In the genomic region with DNA sequence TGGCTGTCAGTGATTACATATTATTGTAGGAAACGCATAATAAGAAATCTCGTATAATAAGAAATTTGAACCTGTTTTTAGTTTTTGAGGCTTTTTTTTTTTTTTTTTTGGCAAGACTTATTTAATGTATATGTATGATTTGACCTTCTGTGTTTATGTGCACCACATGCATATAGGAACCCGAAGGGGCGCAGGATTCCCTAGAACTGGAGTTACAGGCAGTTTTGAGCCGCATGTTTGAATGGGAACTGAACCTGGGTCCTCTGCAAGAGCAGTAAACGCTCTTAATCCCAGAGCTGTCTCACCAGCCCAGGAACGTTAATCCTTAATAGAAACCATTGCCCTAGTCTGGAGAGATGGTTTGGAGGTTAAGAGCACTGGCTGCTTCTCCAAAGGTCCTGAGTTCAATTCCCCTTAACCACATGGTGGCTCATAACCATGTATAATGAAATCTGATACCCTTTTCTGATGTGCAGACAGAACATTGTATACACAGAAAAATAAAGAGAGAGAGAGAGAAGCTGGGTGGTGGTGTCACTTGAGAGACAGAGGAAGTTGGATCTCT, we compare ENCODE assay signal across 8 mouse cellular contexts. TPM values are rescaled to one million over a fixed set of nuclear protein-coding genes. Genes with fewer than 3 reads are reported as not detected.
DNase-seq lines count a peak whose midpoint lies in the region; ATAC-seq lines count a peak whose summit lies in the region.

No protein-coding gene starts in this region.

- H3K27me3 ChIP-seq in kidney, embryonic 14.5 days (ENCODE audit: control insufficient read depth, insufficient read depth, low read length): no peaks in the 10 kb centered on the region
- no peaks in the 10 kb centered on the region for H3K27me3 ChIP-seq in hindbrain, embryonic 11.5 days (ENCODE audit: control insufficient read depth, insufficient read depth, low read length)
- no peaks in the 10 kb centered on the region for H3K27me3 ChIP-seq in midbrain, embryonic 16.5 days (ENCODE audit: control insufficient read depth, insufficient read depth, low read depth, low read length)

- ATAC-seq in kidney, embryonic 14.5 days (ENCODE audit: low FRiP score, low TSS enrichment): no peak
- no peak for ATAC-seq in hindbrain, embryonic 11.5 days (ENCODE audit: low FRiP score)
- no peak for ATAC-seq in midbrain, embryonic 16.5 days

- DNase-seq in kidney, adult 8-10 months: no peak
- DNase-seq in MN1 (ENCODE audit: low spot score): peak; percentile 6
- DNase-seq in hindbrain, embryonic 11.5 days (ENCODE audit: low spot score): peak; percentile 18
- DNase-seq in right cerebral cortex, postnatal 4 days: no peak
- DNase-seq in gastrocnemius, postnatal 4 days (ENCODE audit: low spot score in 2 of 2): no peak
- no peak for DNase-seq in right cerebral cortex, postnatal 14 days

- no peaks in the 10 kb centered on the region for H3K9me3 ChIP-seq in kidney, embryonic 14.5 days (ENCODE audit: control insufficient read depth, low read length)
- no peaks in the 10 kb centered on the region for H3K9me3 ChIP-seq in hindbrain, embryonic 11.5 days (ENCODE audit: control insufficient read depth, low read length)
- no peaks in the 10 kb centered on the region for H3K9me3 ChIP-seq in midbrain, embryonic 16.5 days (replicated peaks; ENCODE audit: control insufficient read depth, low read length, poor library complexity, severe bottlenecking)

- peak overlapping the region; percentile 93 for H3K4me3 ChIP-seq in kidney, embryonic 14.5 days (ENCODE audit: low read length)
- H3K4me3 ChIP-seq in hindbrain, embryonic 11.5 days (ENCODE audit: low read depth, low read length): peak overlapping the region; percentile 91
- peak overlapping the region; percentile 91 for H3K4me3 ChIP-seq in midbrain, embryonic 16.5 days (ENCODE audit: low read depth, low read length)

- no peak overlapping the region for H3K27ac ChIP-seq in kidney, embryonic 14.5 days (ENCODE audit: low read depth, low read length)
- no peak overlapping the region for H3K27ac ChIP-seq in hindbrain, embryonic 11.5 days (ENCODE audit: low read depth, low read length)
- H3K27ac ChIP-seq in midbrain, embryonic 16.5 days (ENCODE audit: low read length): no peak overlapping the region

- H3K4me1 ChIP-seq in kidney, embryonic 14.5 days (ENCODE audit: control insufficient read depth, insufficient read depth, low read length): peaks cover 9% of the 10 kb centered on the region; the same call in 1 of the 2 replicates
- H3K4me1 ChIP-seq in hindbrain, embryonic 11.5 days (replicated peaks; ENCODE audit: control insufficient read depth, insufficient read depth, low read length): peaks cover 3% of the 10 kb centered on the region; the same call in 1 of the 2 replicates
- peaks cover 20% of the 10 kb centered on the region for H3K4me1 ChIP-seq in midbrain, embryonic 16.5 days (ENCODE audit: control insufficient read depth, insufficient read depth, low read length)

- peak overlapping the region; percentile 70 for H3K4me2 ChIP-seq in kidney, embryonic 14.5 days (replicated peaks; ENCODE audit: low read depth, low read length)
- H3K4me2 ChIP-seq in hindbrain, embryonic 11.5 days (replicated peaks; ENCODE audit: low read depth, low read length): peak overlapping the region; percentile 67
- H3K4me2 ChIP-seq in midbrain, embryonic 16.5 days (ENCODE audit: low read length): peak overlapping the region; percentile 84

- 8% methylated on average over 7 of the region's 7 CpGs for WGBS in kidney, embryonic 14.5 days
- 9% methylated on average over 7 of the region's 7 CpGs for WGBS in hindbrain, embryonic 11.5 days
- 5% methylated on average over 7 of the region's 7 CpGs for WGBS in midbrain, embryonic 16.5 days

- peak overlapping the region; percentile 89 for H3K9ac ChIP-seq in kidney, embryonic 14.5 days (ENCODE audit: low read depth, low read length)
- peak overlapping the region; percentile 92 for H3K9ac ChIP-seq in hindbrain, embryonic 11.5 days (ENCODE audit: low read depth, low read length)
- H3K9ac ChIP-seq in midbrain, embryonic 16.5 days (ENCODE audit: low read depth, low read length): peak overlapping the region; percentile 91; the same call in 1 of the 2 replicates

- H3K36me3 ChIP-seq in kidney, embryonic 14.5 days (ENCODE audit: control insufficient read depth, insufficient read depth, low read length): peaks cover 2% of the 10 kb centered on the region; the same call in 1 of the 2 replicates
- H3K36me3 ChIP-seq in hindbrain, embryonic 11.5 days (ENCODE audit: control insufficient read depth, insufficient read depth, low read length): no peaks in the 10 kb centered on the region
- no peaks in the 10 kb centered on the region for H3K36me3 ChIP-seq in midbrain, embryonic 16.5 days (ENCODE audit: control insufficient read depth, insufficient read depth, low read length)

RNA-seq across cellular contexts. Expression of a gene that starts 0.4 kb away (rescaled TPM):
- polyA plus RNA-seq in kidney, embryonic 14.5 days (2014; fragmentation: Nextera tagmentation; extraction: Ambion mirVana): 12.0 and 16.1 TPM in 2 replicates
- polyA plus RNA-seq in hindbrain, embryonic 11.5 days (2014; fragmentation: Nextera tagmentation; extraction: Ambion mirVana): 10.8 and 14.3 TPM in 2 replicates
- polyA plus RNA-seq in midbrain, embryonic 16.5 days (2015; fragmentation: Nextera tagmentation; extraction: Ambion mirVana): 1.4 and 1.8 TPM in 2 replicates
- 1 to 10 TPM; 4.8 to 5.3 TPM for total RNA-seq in gastrocnemius, postnatal 4 days (2021)

RNA-seq across cellular contexts. Expression of a gene that starts 0.5 kb away (rescaled TPM):
- 81.3 and 98.0 TPM in 2 replicates for polyA plus RNA-seq in kidney, embryonic 14.5 days (2014; fragmentation: Nextera tagmentation; extraction: Ambion mirVana)
- 90.5 and 90.7 TPM in 2 replicates for polyA plus RNA-seq in hindbrain, embryonic 11.5 days (2014; fragmentation: Nextera tagmentation; extraction: Ambion mirVana)
- 112 and 116 TPM in 2 replicates for polyA plus RNA-seq in midbrain, embryonic 16.5 days (2015; fragmentation: Nextera tagmentation; extraction: Ambion mirVana)
- total RNA-seq in gastrocnemius, postnatal 4 days (2021): 10 to 100 TPM; 50.9 to 54.5 TPM

RNA-seq across cellular contexts. Expression of a gene that starts 30.2 kb away (rescaled TPM):
- 0.73 and 1.6 TPM in 2 replicates for polyA plus RNA-seq in kidney, embryonic 14.5 days (2014; fragmentation: Nextera tagmentation; extraction: Ambion mirVana)
- 0.73 and 0.77 TPM in 2 replicates for polyA plus RNA-seq in hindbrain, embryonic 11.5 days (2014; fragmentation: Nextera tagmentation; extraction: Ambion mirVana)
- 13.5 and 14.4 TPM in 2 replicates for polyA plus RNA-seq in midbrain, embryonic 16.5 days (2015; fragmentation: Nextera tagmentation; extraction: Ambion mirVana)
- under 1 TPM; 0.13 to 0.15 TPM for total RNA-seq in gastrocnemius, postnatal 4 days (2021)

RNA-seq across cellular contexts. Expression of a gene that starts 48.8 kb away (rescaled TPM):
- polyA plus RNA-seq in kidney, embryonic 14.5 days (2014; fragmentation: Nextera tagmentation; extraction: Ambion mirVana): 22.9 and 25.4 TPM in 2 replicates
- 29.6 and 32.6 TPM in 2 replicates for polyA plus RNA-seq in hindbrain, embryonic 11.5 days (2014; fragmentation: Nextera tagmentation; extraction: Ambion mirVana)
- polyA plus RNA-seq in midbrain, embryonic 16.5 days (2015; fragmentation: Nextera tagmentation; extraction: Ambion mirVana): 77.7 and 80.5 TPM in 2 replicates
- 10 to 100 TPM; 38.7 to 45.2 TPM for total RNA-seq in gastrocnemius, postnatal 4 days (2021)

Comparison
In these comparisons a context has a peak if more than half of its experiments do, and no peak if none do; other contexts are left out.
1. DNase-seq: peak in MN1 (single experiment) and hindbrain, embryonic 11.5 days (single experiment); none in kidney, adult 8-10 months (0 of 2), right cerebral cortex, postnatal 4 days (single experiment), gastrocnemius, postnatal 4 days (0 of 2) and right cerebral cortex, postnatal 14 days (single experiment).
2. Peak in every context shown above with its lines, with median percentiles within 50 percentile points of each other: H3K4me2 ChIP-seq, H3K4me3 ChIP-seq and H3K9ac ChIP-seq.